Mouse (Mus musculus): ENCODE results near the gene Eif4e2.

- TF ChIP-seq POLR2A (IDR thresholded peaks at IDR 0.05; ENCODE audit: extremely low read depth, insufficient read depth, low read length) (no peak), CTCF (IDR thresholded peaks at IDR 0.05; ENCODE audit: low read depth, low read length) (no peak)
Observed at GRCm38 (mm10) chr1:87263257-87263656, 49.5 kb downstream of the Eif4e2 start.
